Mouse (Mus musculus): ENCODE data around the gene Olfr993.

Olfr993 gene

GRCm38 (mm10) chr2:85414777-85415176, at the start of gene Olfr993:
TSS of gene Olfr993 (minus strand) at chr2:85414877.
- DNase-seq, result no peak

DNA sequence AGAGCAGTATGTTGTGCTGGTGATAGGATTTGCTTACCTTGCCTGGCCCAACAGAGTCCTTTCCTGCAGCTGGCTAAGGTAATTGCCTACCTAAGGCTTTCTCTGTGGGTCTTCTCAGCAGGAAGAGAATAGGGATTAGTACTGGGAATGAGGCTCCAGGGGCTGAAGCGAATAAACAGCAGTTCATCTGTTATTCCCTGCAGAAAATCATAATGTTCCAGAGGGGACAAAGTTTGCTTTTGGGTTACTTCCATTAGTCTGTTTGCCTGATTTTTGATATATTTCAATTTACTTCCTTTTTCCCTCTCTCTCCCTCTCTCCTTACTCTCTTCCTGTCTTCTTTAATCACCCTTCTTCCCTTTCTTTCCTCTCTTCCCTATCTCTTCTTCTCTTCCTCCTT, 28.9 kb upstream of the Olfr993 start, which contains the start of gene Olfr995:
Gene Olfr995, minus strand, starts transcription at position 101 of the 400 bp plus-strand sequence.
- DNase-seq, result no peak

DNA sequence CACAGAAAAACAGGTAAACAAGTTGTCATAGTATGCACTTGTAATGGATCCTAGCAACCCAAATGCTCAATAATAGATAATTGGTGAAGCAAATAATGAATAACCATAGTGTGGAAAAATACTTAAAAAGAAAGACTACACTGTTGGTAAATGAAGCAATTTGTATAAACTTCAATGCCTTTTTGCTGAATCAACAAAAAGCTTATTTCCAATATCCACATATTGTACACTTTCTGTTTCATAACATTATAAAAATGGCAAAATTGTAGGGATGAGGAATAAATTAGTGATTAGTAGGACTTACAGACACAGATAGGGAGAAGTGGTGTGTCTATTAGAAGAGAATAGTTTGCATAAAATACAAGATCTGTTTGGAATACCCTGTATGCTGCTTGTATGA, 27.9 kb upstream of the Olfr993 start:
- no peak for DNase-seq

DNA sequence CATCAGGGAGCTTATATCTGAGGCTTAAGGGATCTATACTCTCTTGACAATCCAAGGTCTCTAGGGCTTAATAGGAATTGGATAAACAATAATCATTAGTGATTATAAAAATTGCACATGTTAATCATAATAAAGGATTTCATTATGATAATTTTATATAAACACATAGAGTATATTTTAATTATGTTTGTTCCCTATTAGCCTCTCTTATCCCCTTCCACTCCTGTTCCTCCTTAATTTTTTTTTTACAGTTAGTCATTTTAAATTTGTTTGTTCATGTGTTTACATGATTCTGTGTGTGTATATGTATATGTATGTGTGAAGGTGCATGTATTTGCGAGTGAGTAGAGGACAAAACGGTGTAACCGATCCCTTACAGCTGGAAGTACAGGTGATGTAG, 21.7 kb upstream of the Olfr993 start, which contains the start of gene Olfr994:
Gene Olfr994, minus strand, starts transcription at position 101 of the 400 bp plus-strand sequence.
- DNase-seq, result no peak

GRCm38 (mm10) chr2:85425893-85426292, 11.2 kb upstream of the Olfr993 start:
- DNase-seq, result no peak

DNA sequence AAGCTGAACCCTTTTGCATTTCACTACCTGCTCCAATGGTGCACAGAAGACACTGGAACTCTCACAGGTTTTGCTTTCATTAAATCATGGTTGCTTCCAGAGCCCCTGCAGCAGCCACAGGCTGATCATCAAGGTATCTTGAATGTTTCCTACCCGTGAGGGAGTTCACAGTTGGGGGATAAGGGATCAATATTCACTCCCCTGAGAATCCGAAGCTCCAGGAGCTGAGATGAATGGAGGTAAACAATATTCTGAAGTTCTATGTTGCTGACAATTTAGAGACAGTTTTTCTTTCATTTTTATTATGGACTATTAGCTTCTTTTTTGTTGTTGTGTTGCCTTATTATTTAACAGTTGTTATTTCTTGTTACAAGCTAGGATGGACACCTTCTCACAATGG, 5.3 kb downstream of the Olfr993 start, which contains the start of gene Olfr992:
Gene Olfr992, minus strand, starts transcription at position 101 of the 400 bp plus-strand sequence.
- DNase-seq, result no peak

Data from kidney, postnatal 25 days (tissue).